Mouse (Mus musculus) stomach, embryonic 15.5 days (tissue): Measurements from ENCODE around the gene Tmem198. TPM values are rescaled to one million over a fixed set of nuclear protein-coding genes. Genes with fewer than 3 reads are reported as not detected.

Source experiments
- ATAC-seq: fragments of 200-750 bp; cut with Nextera tagmentation; 2 replicates; pipeline ENCODE4 v1.8.0; 2017; ENCODE audit warnings: low read depth, moderate number of reproducible peaks, moderate TSS enrichment; ENCODE audit not compliant: insufficient read depth, low FRiP score
- H3K27ac ChIP-seq: fragments of 300-500 bp; sonication (generic); 2 replicates; pipeline ENCODE4 v1.5.1; 2015; ENCODE audit warnings: mild to moderate bottlenecking, inconsistent platforms
- H3K27me3 ChIP-seq: fragments of 300-500 bp; sonication (generic); replicated peaks from 2 replicates; pipeline ENCODE4 v1.6.1; 2015; ENCODE audit warnings: inconsistent platforms
- H3K36me3 ChIP-seq: fragments of 300-500 bp; sonication (generic); 2 replicates; pipeline ENCODE4 v1.6.1; 2015; ENCODE audit warnings: inconsistent platforms
- H3K4me1 ChIP-seq: fragments of 300-500 bp; sonication (generic); 2 replicates; pipeline ENCODE4 v1.6.1; 2015; ENCODE audit warnings: inconsistent platforms
- H3K4me2 ChIP-seq: fragments of 300-500 bp; sonication (generic); 2 replicates; pipeline ENCODE4 v1.6.1; 2015; ENCODE audit warnings: mild to moderate bottlenecking, inconsistent platforms
- H3K4me3 ChIP-seq: fragments of 300-500 bp; sonication (generic); replicated peaks from 2 replicates; pipeline ENCODE4 v1.5.1; 2015; ENCODE audit warnings: inconsistent platforms
- H3K9ac ChIP-seq: fragments of 300-500 bp; sonication (generic); 2 replicates; pipeline ENCODE4 v1.6.1; 2015; ENCODE audit warnings: inconsistent platforms
- H3K9me3 ChIP-seq: fragments of 300-500 bp; sonication (generic); 2 replicates; pipeline ENCODE4 v1.6.1; 2016; ENCODE audit warnings: inconsistent platforms
- WGBS: fragments of 180-500 bp; shearing (Covaris S2); methylation state at CpG from one replicate; pipeline ENCODE4 v1.1.7; 2015; 5-methylcytosine and 5-hydroxymethylcytosine counted together
- polyA plus RNA-seq: library from polyadenylated mRNA; unstranded; fragments of >200 nt; fragmentation: Nextera tagmentation; extraction: Ambion mirVana; gene quantifications from 2 replicates; pipeline ENCODE4 v1.2.1, GENCODE M21; 2015

The Tmem198 gene
- polyA plus RNA-seq, 1 experiment from 2014 or later, result 2.7 TPM

GRCm38 (mm10) chr1:75477264-75477965 is 1.9 kb upstream of the Tmem198 start:
- no peaks in the 10 kb centered on the region for H3K9me3 ChIP-seq
- no peak overlapping the region for H3K9ac ChIP-seq
- peak overlapping the region; percentile 80 for H3K4me3 ChIP-seq
- 14% methylated on average over 35 of the region's 35 CpGs for WGBS
- H3K27ac ChIP-seq, result no peak overlapping the region
- peaks cover 16% of the 10 kb centered on the region for H3K36me3 ChIP-seq
- no peak for ATAC-seq
- peak overlapping the region; percentile 80 for H3K4me2 ChIP-seq
- H3K27me3 ChIP-seq, result peaks cover 19% of the 10 kb centered on the region
- peaks cover 24% of the 10 kb centered on the region for H3K4me1 ChIP-seq

- peaks cover 24% of the 10 kb centered on the region for H3K4me1 ChIP-seq
- H3K9me3 ChIP-seq, result no peaks in the 10 kb centered on the region
- no peak overlapping the region for H3K27ac ChIP-seq
- H3K4me2 ChIP-seq, result peak overlapping the region; percentile 80
- peak overlapping the region; percentile 80 for H3K4me3 ChIP-seq
- no peak for ATAC-seq
- 45% methylated on average over 3 of the region's 3 CpGs for WGBS
- H3K9ac ChIP-seq, result no peak overlapping the region
- H3K27me3 ChIP-seq, result peaks cover 24% of the 10 kb centered on the region
- H3K36me3 ChIP-seq, result peaks cover 16% of the 10 kb centered on the region
These were observed 1.4 kb upstream of the Tmem198 start for GRCm38 (mm10) chr1:75477966-75478290.

GRCm38 (mm10) chr1:75478497-75478896 is 835 bp upstream of the Tmem198 start:
- H3K9ac ChIP-seq, result peak overlapping the region; percentile 53
- H3K27ac ChIP-seq, result peak overlapping the region; percentile 76
- H3K36me3 ChIP-seq, result peaks cover 16% of the 10 kb centered on the region
- peak; percentile 0; the same call in 1 of the 2 replicates for ATAC-seq
- WGBS, result under 1% methylated on average over 20 of the region's 25 CpGs
- peak overlapping the region; percentile 80 for H3K4me3 ChIP-seq
- peaks cover 30% of the 10 kb centered on the region for H3K27me3 ChIP-seq
- peaks cover 24% of the 10 kb centered on the region for H3K4me1 ChIP-seq
- peak overlapping the region; percentile 80 for H3K4me2 ChIP-seq
- no peaks in the 10 kb centered on the region for H3K9me3 ChIP-seq

- Histone ChIP-seq H3K27ac (no peak overlapping the region), H3K27me3 (peaks cover 37% of the 10 kb centered on the region), H3K9me3 (no peaks in the 10 kb centered on the region), H3K4me3 (peak overlapping the region; percentile 80), H3K9ac (no peak overlapping the region), H3K36me3 (peaks cover 16% of the 10 kb centered on the region), H3K4me1 (peaks cover 24% of the 10 kb centered on the region), H3K4me2 (peak overlapping the region; percentile 80)
- no peak; the same call in 1 of the 2 replicates for ATAC-seq
- 2% methylated on average over 21 of the region's 24 CpGs for whole genome bisulfite sequencing
These were observed 280 bp downstream of the Tmem198 start for GRCm38 (mm10) chr1:75479635-75479989.

- H3K36me3 ChIP-seq, result peaks cover 16% of the 10 kb centered on the region
- peak overlapping the region; percentile 80 for H3K4me2 ChIP-seq
- peak overlapping the region; percentile 80 for H3K4me3 ChIP-seq
- peaks cover 24% of the 10 kb centered on the region for H3K4me1 ChIP-seq
- ATAC-seq, result no peak
- H3K27ac ChIP-seq, result no peak overlapping the region
- 25% methylated on average over 13 of the region's 13 CpGs for WGBS
- no peak overlapping the region for H3K9ac ChIP-seq
- H3K9me3 ChIP-seq, result no peaks in the 10 kb centered on the region
- H3K27me3 ChIP-seq, result peaks cover 41% of the 10 kb centered on the region
These were observed 704 bp downstream of the Tmem198 start for GRCm38 (mm10) chr1:75480036-75480435.

GRCm38 (mm10) chr1:75480735-75481134 is 1.4 kb downstream of the Tmem198 start:
- H3K4me2 ChIP-seq, result no peak overlapping the region
- peaks cover 46% of the 10 kb centered on the region for H3K27me3 ChIP-seq

GRCm38 (mm10) chr1:75486561-75486960 is 7.2 kb downstream of the Tmem198 start:
- Histone ChIP-seq H3K27ac (no peak overlapping the region), H3K4me3 (peak overlapping the region; percentile 49; the same call in 1 of the 2 replicates), H3K9ac (no peak overlapping the region), H3K4me1 (peaks cover 12% of the 10 kb centered on the region), H3K9me3 (no peaks in the 10 kb centered on the region), H3K27me3 (peaks cover 49% of the 10 kb centered on the region), H3K4me2 (peak overlapping the region; percentile 95; the same call in 1 of the 2 replicates), H3K36me3 (peaks cover 19% of the 10 kb centered on the region)
- 16% methylated on average over 24 of the region's 24 CpGs for WGBS
- no peak for ATAC-seq

More at GRCm38 (mm10) chr1:75480735-75481134, 1.4 kb downstream of the Tmem198 start:
- Histone ChIP-seq H3K9ac (no peak overlapping the region), H3K36me3 (peaks cover 10% of the 10 kb centered on the region), H3K4me1 (peaks cover 24% of the 10 kb centered on the region), H3K27ac (no peak overlapping the region), H3K9me3 (no peaks in the 10 kb centered on the region), H3K4me3 (no peak overlapping the region)
- WGBS, result 81% methylated on average over 7 of the region's 7 CpGs
- no peak for ATAC-seq

- Histone ChIP-seq H3K4me1 (peaks cover 12% of the 10 kb centered on the region), H3K27me3 (peaks cover 46% of the 10 kb centered on the region), H3K9ac (no peak overlapping the region), H3K4me2 (peak overlapping the region; percentile 95), H3K4me3 (peak overlapping the region; percentile 49), H3K36me3 (peaks cover 24% of the 10 kb centered on the region), H3K9me3 (no peaks in the 10 kb centered on the region), H3K27ac (no peak overlapping the region)
- WGBS, result 5% methylated on average over 13 of the region's 13 CpGs
- no peak for ATAC-seq
These were observed 7.7 kb downstream of the Tmem198 start for GRCm38 (mm10) chr1:75487040-75487404.

- Histone ChIP-seq H3K4me1 (peaks cover 12% of the 10 kb centered on the region), H3K27me3 (peaks cover 40% of the 10 kb centered on the region), H3K9ac (peak overlapping the region; percentile 40; the same call in 1 of the 2 replicates), H3K4me3 (peak overlapping the region; percentile 49), H3K4me2 (peak overlapping the region; percentile 95), H3K27ac (no peak overlapping the region), H3K36me3 (peaks cover 28% of the 10 kb centered on the region), H3K9me3 (no peaks in the 10 kb centered on the region)
- peak; percentile 71 for ATAC-seq
- under 1% methylated on average over 62 of the region's 62 CpGs for WGBS
These were observed 8.3 kb downstream of the Tmem198 start for GRCm38 (mm10) chr1:75487405-75488161.

- Histone ChIP-seq H3K27ac (no peak overlapping the region), H3K36me3 (peaks cover 28% of the 10 kb centered on the region), H3K9ac (no peak overlapping the region), H3K4me2 (no peak overlapping the region), H3K4me1 (peaks cover 12% of the 10 kb centered on the region), H3K9me3 (no peaks in the 10 kb centered on the region), H3K27me3 (peaks cover 13% of the 10 kb centered on the region), H3K4me3 (no peak overlapping the region)
- 85% methylated on average over 34 of the region's 34 CpGs for WGBS
- ATAC-seq, result no peak
These were observed 11.6 kb downstream of the Tmem198 start for GRCm38 (mm10) chr1:75490785-75491551.

GRCm38 (mm10) chr1:75492579-75493170 is 13.3 kb downstream of the Tmem198 start:
- no peak overlapping the region for H3K4me2 ChIP-seq
- H3K27ac ChIP-seq, result no peak overlapping the region
- no peak for ATAC-seq
- no peaks in the 10 kb centered on the region for H3K27me3 ChIP-seq
- no peak overlapping the region for H3K9ac ChIP-seq
- 61% methylated on average over 24 of the region's 24 CpGs for WGBS
- H3K4me3 ChIP-seq, result no peak overlapping the region
- H3K4me1 ChIP-seq, result peaks cover 2% of the 10 kb centered on the region; the same call in 1 of the 2 replicates
- H3K9me3 ChIP-seq, result no peaks in the 10 kb centered on the region
- H3K36me3 ChIP-seq, result peaks cover 40% of the 10 kb centered on the region
